16 mouse cellular contexts compared by ENCODE assay signal in genomic region chr1:182497736-182498135, GRCm38 (mm10). TPM values are rescaled to one million over a fixed set of nuclear protein-coding genes. Genes with fewer than 3 reads are reported as not detected.
DNase-seq lines count a peak whose midpoint lies in the region; ATAC-seq and TF ChIP-seq lines count a peak whose summit lies in the region.
"Had no signal": no experiment of that assay in that cellular context is flagged by ENCODE, and none has a peak within 500 bp of the region (broad histone marks: within the 10 kb centered on the region; RNA-seq: fewer than 3 reads in every experiment).

No protein-coding gene starts in this region.

- H3K9ac ChIP-seq in heart, adult 2 months (ENCODE audit: low read depth, low read length), result no peak overlapping the region
- no peak overlapping the region for H3K9ac ChIP-seq in heart, embryonic 13.5 days
- no peak overlapping the region for H3K9ac ChIP-seq in hindbrain, embryonic 16.5 days (ENCODE audit: low read depth, low read length)
- H3K9ac ChIP-seq: liver, embryonic 15.5 days; midbrain, embryonic 12.5 days had no signal

- peaks cover 12% of the 10 kb centered on the region; the same call in 1 of the 2 replicates for H3K36me3 ChIP-seq in heart, adult 2 months (ENCODE audit: control insufficient read depth, insufficient read depth, low read length)
- peaks cover 25% of the 10 kb centered on the region for H3K36me3 ChIP-seq in heart, embryonic 13.5 days
- no peaks in the 10 kb centered on the region for H3K36me3 ChIP-seq in hindbrain, embryonic 16.5 days (ENCODE audit: control insufficient read depth, insufficient read depth, low read length)
- H3K36me3 ChIP-seq: liver, embryonic 15.5 days had no signal

- TF ChIP-seq EP300 in heart, adult 2 months (IDR thresholded peaks at IDR 0.05; ENCODE audit: insufficient read depth, low read depth, low read length), result no peak

- TF ChIP-seq POLR2A in heart, adult 2 months (IDR thresholded peaks at IDR 0.05; ENCODE audit: insufficient read depth, low read depth, low read length), result no peak

- no peak for ATAC-seq in heart, embryonic 13.5 days (ENCODE audit: extremely low read depth, insufficient number of reproducible peaks, low FRiP score, low TSS enrichment)
- ATAC-seq in hindbrain, embryonic 16.5 days, result no peak

- WGBS in heart, adult 2 months, result 19% methylated on average over 4 of the region's 4 CpGs
- WGBS in heart, embryonic 13.5 days, result 26% methylated on average over 4 of the region's 4 CpGs
- WGBS in hindbrain, embryonic 16.5 days, result 62% methylated on average over 4 of the region's 4 CpGs

- no peaks in the 10 kb centered on the region for H3K9me3 ChIP-seq in heart, embryonic 13.5 days
- H3K9me3 ChIP-seq in hindbrain, embryonic 16.5 days (ENCODE audit: control insufficient read depth, low read length), result no peaks in the 10 kb centered on the region
- H3K9me3 ChIP-seq: hindbrain, embryonic 10.5 days; liver, embryonic 15.5 days; midbrain, embryonic 12.5 days had no signal

- no peak for TF ChIP-seq CTCF in heart, adult 2 months (IDR thresholded peaks at IDR 0.05)
- no peak for TF ChIP-seq CTCF in layer of hippocampus, adult 2 months (conservative IDR thresholded peaks at IDR 0.05)

- H3K27ac ChIP-seq in heart, adult 2 months, result peak overlapping the region; percentile 53
- H3K27ac ChIP-seq in layer of hippocampus, adult 2 months, result peak overlapping the region; percentile 29; the same call in 1 of the 2 replicates
- peak overlapping the region; percentile 74 for H3K27ac ChIP-seq in heart, embryonic 13.5 days (replicated peaks)
- H3K27ac ChIP-seq in hindbrain, embryonic 16.5 days (ENCODE audit: low read depth, low read length), result no peak overlapping the region
- H3K27ac ChIP-seq: hindbrain, embryonic 10.5 days; liver, embryonic 15.5 days; midbrain, embryonic 12.5 days had no signal

- DNase-seq in heart, adult 2 months, result no peak
- no peak for DNase-seq in heart, postnatal 25 days (ENCODE audit: low spot score)
- DNase-seq in layer of hippocampus, adult 2 months (ENCODE audit: low spot score in 2 of 2), result no peak
- DNase-seq in layer of hippocampus, adult 8-10 months (ENCODE audit: low spot score in 2 of 2), result no peak
- DNase-seq in heart, postnatal 4 days, result peak; percentile 28
- no peak for DNase-seq in right cerebral cortex, postnatal 36 days (ENCODE audit: low spot score in 2 of 2)
- DNase-seq: adrenal gland, adult 2 months; cerebellum, adult 9-11 months; layer of hippocampus, adult 9-11 months; lung, postnatal 4 days; thymus, adult 2 months had no signal

- no peaks in the 10 kb centered on the region for H3K27me3 ChIP-seq in heart, adult 2 months (ENCODE audit: control insufficient read depth, insufficient read depth, low read length)
- H3K27me3 ChIP-seq in heart, embryonic 13.5 days (replicated peaks), result no peaks in the 10 kb centered on the region
- H3K27me3 ChIP-seq in hindbrain, embryonic 16.5 days (replicated peaks; ENCODE audit: control insufficient read depth, insufficient read depth, low read length), result no peaks in the 10 kb centered on the region
- H3K27me3 ChIP-seq: liver, embryonic 15.5 days; midbrain, embryonic 12.5 days had no signal

- peaks cover 57% of the 10 kb centered on the region for H3K4me1 ChIP-seq in heart, adult 2 months (ENCODE audit: control insufficient read depth, insufficient read depth, low read length)
- H3K4me1 ChIP-seq in heart, embryonic 13.5 days, result peaks cover 79% of the 10 kb centered on the region
- no peaks in the 10 kb centered on the region; the same call in 1 of the 2 replicates for H3K4me1 ChIP-seq in hindbrain, embryonic 16.5 days (ENCODE audit: control insufficient read depth, insufficient read depth, low read depth, low read length)

- intact Hi-C loops in heart, adult 2 months (cut with DNase I), result no loop called here
- intact Hi-C loops in heart, postnatal 25 days (cut with DNase I), result no loop called here

- H3K4me3 ChIP-seq in heart, adult 2 months, result no peak overlapping the region
- no peak overlapping the region for H3K4me3 ChIP-seq in layer of hippocampus, adult 2 months
- H3K4me3 ChIP-seq in heart, embryonic 13.5 days, result no peak overlapping the region
- no peak overlapping the region for H3K4me3 ChIP-seq in hindbrain, embryonic 16.5 days (ENCODE audit: low read length)
- H3K4me3 ChIP-seq: hindbrain, embryonic 10.5 days; liver, embryonic 15.5 days; midbrain, embryonic 12.5 days had no signal

- H3K79me2 ChIP-seq in heart, adult 2 months (replicated peaks; ENCODE audit: control insufficient read depth, insufficient read depth, low read length), result peaks cover 1% of the 10 kb centered on the region

- no peak overlapping the region for H3K4me2 ChIP-seq in heart, embryonic 13.5 days
- H3K4me2 ChIP-seq in hindbrain, embryonic 16.5 days (ENCODE audit: low read length), result no peak overlapping the region
- H3K4me2 ChIP-seq: liver, embryonic 15.5 days; midbrain, embryonic 12.5 days had no signal

RNA-seq across cellular contexts. Expression of gene Capn2, which starts 19.7 kb away (rescaled TPM):
- 10 to 100 TPM; 63.9 to 65.3 TPM for total RNA-seq in heart, adult 2 months (2021)
- polyA plus RNA-seq in heart, adult 2 months (2012; rRNA removed), result 28.0 and 46.2 TPM in 2 replicates
- total RNA-seq in heart, postnatal 25 days (2021), result 10 to 100 TPM; 63.3 to 73.1 TPM
- total RNA-seq in layer of hippocampus, adult 2 months (2021), result 10 to 100 TPM; 56.4 to 61.1 TPM
- total RNA-seq in layer of hippocampus, adult 8-10 months (2022), result 10 to 100 TPM; 68.8 to 72.9 (median 71.6) TPM
- polyA plus RNA-seq in heart, embryonic 13.5 days (2015; fragmentation: Nextera tagmentation; extraction: Ambion mirVana), result 90.2 and 93.3 TPM in 2 replicates
- total RNA-seq in heart, postnatal 4 days (2021), result 10 to 100 TPM; 86.6 to 89.9 TPM
- 93.9 and 102 TPM in 2 replicates for polyA plus RNA-seq in hindbrain, embryonic 16.5 days (2015; fragmentation: Nextera tagmentation; extraction: Ambion mirVana)
